Mouse (Mus musculus) A20 (cell line): ENCODE data around the gene Slc48a1.

Experiments used
- DNase-seq: peaks from one replicate; pipeline ENCODE4 v3.0.0-alpha.2; 2011; ENCODE audit warnings: low read depth, low spot score

Gene Slc48a1

GRCm38 (mm10) chr15:97841383-97841782 lies 63.1 kb downstream of the Slc48a1 start:
- no peak for DNase-seq

DNA sequence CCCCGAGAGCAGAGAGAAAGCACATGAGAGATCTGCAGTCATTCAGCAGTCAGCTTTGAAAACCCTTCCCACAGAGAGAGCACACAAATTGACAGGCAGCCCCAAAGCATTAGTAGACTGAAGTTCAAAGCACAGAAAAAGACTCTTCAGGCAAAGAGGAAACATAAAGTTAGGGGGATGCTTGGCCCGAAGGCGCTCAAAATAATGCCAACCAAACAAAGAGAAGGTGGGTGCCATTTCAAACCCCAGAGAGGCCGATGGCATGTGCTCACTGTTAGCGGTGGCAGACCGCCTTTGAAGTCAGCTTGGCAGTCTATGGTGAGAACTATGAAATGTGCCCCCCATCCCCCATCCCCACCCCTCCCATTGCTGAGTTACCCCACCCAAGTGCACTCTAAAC lies 63.7 kb downstream of the Slc48a1 start:
- DNase-seq = no peak
